Mouse (Mus musculus): ENCODE measurements at regions not wholly inside any gene's neighbourhood (a gene's known extent, or its start where the extent isn't known, plus 50 kb on each side); places are given as distances from the start of the nearest gene placed in this dataset.

- 7% methylated on average over 9 of the region's 9 CpGs for WGBS
- Histone ChIP-seq H3K9me3 (ENCODE audit: low read length) (no peaks in the 10 kb centered on the region), H3K4me2 (ENCODE audit: low read depth) (no peak overlapping the region), H3K4me3 (ENCODE audit: low read depth, low read length) (no peak overlapping the region), H3K27ac (ENCODE audit: low read depth, low read length) (no peak overlapping the region), H3K36me3 (ENCODE audit: insufficient read depth) (no peaks in the 10 kb centered on the region), H3K9ac (no peak overlapping the region), H3K4me1 (ENCODE audit: insufficient read depth) (no peaks in the 10 kb centered on the region), H3K27me3 (ENCODE audit: insufficient read depth, low read length) (no peaks in the 10 kb centered on the region)
- ATAC-seq (peak; percentile 23; the same call in 1 of the 2 replicates), DNase-seq (no peak)
- TF ChIP-seq CTCF (IDR thresholded peaks at IDR 0.05; ENCODE audit: low read depth) = no peak
These were observed 64.6 kb upstream of the Hs6st1 start for GRCm38 (mm10) chr1:36003592-36003991.

GRCm38 (mm10) chr1:36008598-36008997 lies 59.6 kb upstream of the Hs6st1 start:
- no peak for ATAC-seq
- DNase-seq = no peak
- no peak for TF ChIP-seq CTCF (IDR thresholded peaks at IDR 0.05; ENCODE audit: low read depth)
- H3K4me3 ChIP-seq (ENCODE audit: low read depth, low read length) = no peak overlapping the region
- H3K27me3 ChIP-seq (ENCODE audit: insufficient read depth, low read length) = no peaks in the 10 kb centered on the region
- H3K9ac ChIP-seq = no peak overlapping the region
- H3K36me3 ChIP-seq (ENCODE audit: insufficient read depth) = no peaks in the 10 kb centered on the region
- no peak overlapping the region for H3K4me2 ChIP-seq (ENCODE audit: low read depth)
- no peaks in the 10 kb centered on the region for H3K9me3 ChIP-seq (ENCODE audit: low read length)
- 88% methylated on average over 6 of the region's 6 CpGs for WGBS
- no peaks in the 10 kb centered on the region; the same call in 1 of the 2 replicates for H3K4me1 ChIP-seq (ENCODE audit: insufficient read depth)
- no peak overlapping the region for H3K27ac ChIP-seq (ENCODE audit: low read depth, low read length)

GRCm38 (mm10) chr1:36009010-36009619 lies 59.1 kb upstream of the Hs6st1 start:
- H3K9ac ChIP-seq = no peak overlapping the region
- DNase-seq (peak; percentile 73), ATAC-seq (no peak)
- no peaks in the 10 kb centered on the region for H3K9me3 ChIP-seq (ENCODE audit: low read length)
- no peaks in the 10 kb centered on the region; the same call in 1 of the 2 replicates for H3K4me1 ChIP-seq (ENCODE audit: insufficient read depth)
- no peak for TF ChIP-seq CTCF (IDR thresholded peaks at IDR 0.05; ENCODE audit: low read depth)
- H3K4me2 ChIP-seq (ENCODE audit: low read depth) = no peak overlapping the region
- WGBS = 26% methylated on average over 6 of the region's 6 CpGs
- H3K4me3 ChIP-seq (ENCODE audit: low read depth, low read length) = no peak overlapping the region
- H3K27ac ChIP-seq (ENCODE audit: low read depth, low read length) = no peak overlapping the region
- no peaks in the 10 kb centered on the region for H3K36me3 ChIP-seq (ENCODE audit: insufficient read depth)
- no peaks in the 10 kb centered on the region for H3K27me3 ChIP-seq (ENCODE audit: insufficient read depth, low read length)

GRCm38 (mm10) chr1:36010151-36010550 lies 58.0 kb upstream of the Hs6st1 start:
- no peak overlapping the region for H3K9ac ChIP-seq
- no peak for TF ChIP-seq CTCF (IDR thresholded peaks at IDR 0.05; ENCODE audit: low read depth)
- no peaks in the 10 kb centered on the region; the same call in 1 of the 2 replicates for H3K4me1 ChIP-seq (ENCODE audit: insufficient read depth)
- no peaks in the 10 kb centered on the region for H3K9me3 ChIP-seq (ENCODE audit: low read length)
- no peaks in the 10 kb centered on the region for H3K27me3 ChIP-seq (ENCODE audit: insufficient read depth, low read length)
- WGBS = 89% methylated on average over 7 of the region's 7 CpGs
- no peak for DNase-seq
- no peak overlapping the region for H3K27ac ChIP-seq (ENCODE audit: low read depth, low read length)
- no peak overlapping the region for H3K4me3 ChIP-seq (ENCODE audit: low read depth, low read length)
- ATAC-seq = no peak
- no peak overlapping the region for H3K4me2 ChIP-seq (ENCODE audit: low read depth)
- H3K36me3 ChIP-seq (ENCODE audit: insufficient read depth) = no peaks in the 10 kb centered on the region

GRCm38 (mm10) chr1:36010834-36011233 lies 57.4 kb upstream of the Hs6st1 start:
- no peak overlapping the region for H3K4me3 ChIP-seq (ENCODE audit: low read depth, low read length)
- no peak overlapping the region for H3K9ac ChIP-seq
- ATAC-seq = no peak
- H3K4me1 ChIP-seq (ENCODE audit: insufficient read depth) = no peaks in the 10 kb centered on the region; the same call in 1 of the 2 replicates
- H3K4me2 ChIP-seq (ENCODE audit: low read depth) = no peak overlapping the region
- no peaks in the 10 kb centered on the region for H3K27me3 ChIP-seq (ENCODE audit: insufficient read depth, low read length)
- no peak for DNase-seq
- TF ChIP-seq CTCF (IDR thresholded peaks at IDR 0.05; ENCODE audit: low read depth) = no peak
- no peak overlapping the region for H3K27ac ChIP-seq (ENCODE audit: low read depth, low read length)
- no peaks in the 10 kb centered on the region for H3K9me3 ChIP-seq (ENCODE audit: low read length)
- H3K36me3 ChIP-seq (ENCODE audit: insufficient read depth) = no peaks in the 10 kb centered on the region
- 89% methylated on average over 12 of the region's 12 CpGs for WGBS

GRCm38 (mm10) chr1:36012081-36012765 lies 56.0 kb upstream of the Hs6st1 start:
- H3K4me3 ChIP-seq (ENCODE audit: low read depth, low read length) = no peak overlapping the region
- no peak overlapping the region for H3K4me2 ChIP-seq (ENCODE audit: low read depth)
- WGBS = 91% methylated on average over 9 of the region's 9 CpGs

GRCm38 (mm10) chr1:36013823-36014341 lies 54.3 kb upstream of the Hs6st1 start:
- Histone ChIP-seq H3K9me3 (ENCODE audit: low read length) (no peaks in the 10 kb centered on the region), H3K27me3 (ENCODE audit: insufficient read depth, low read length) (no peaks in the 10 kb centered on the region), H3K27ac (ENCODE audit: low read depth, low read length) (no peak overlapping the region), H3K4me1 (ENCODE audit: insufficient read depth) (no peaks in the 10 kb centered on the region; the same call in none of the 2 replicates), H3K9ac (no peak overlapping the region), H3K4me3 (ENCODE audit: low read depth, low read length) (no peak overlapping the region), H3K4me2 (ENCODE audit: low read depth) (no peak overlapping the region), H3K36me3 (ENCODE audit: insufficient read depth) (no peaks in the 10 kb centered on the region)
- no peak for ATAC-seq
- no peak for DNase-seq
- 36% methylated on average over 11 of the region's 11 CpGs for WGBS
- TF ChIP-seq CTCF (IDR thresholded peaks at IDR 0.05; ENCODE audit: low read depth) = no peak

More at GRCm38 (mm10) chr1:36012081-36012765, 56.0 kb upstream of the Hs6st1 start:
- Histone ChIP-seq H3K9me3 (ENCODE audit: low read length) (no peaks in the 10 kb centered on the region), H3K9ac (no peak overlapping the region), H3K27me3 (ENCODE audit: insufficient read depth, low read length) (no peaks in the 10 kb centered on the region), H3K27ac (ENCODE audit: low read depth, low read length) (no peak overlapping the region), H3K4me1 (ENCODE audit: insufficient read depth) (no peaks in the 10 kb centered on the region; the same call in none of the 2 replicates), H3K36me3 (ENCODE audit: insufficient read depth) (no peaks in the 10 kb centered on the region)
- ATAC-seq (no peak), DNase-seq (no peak)
- TF ChIP-seq CTCF (IDR thresholded peaks at IDR 0.05; ENCODE audit: low read depth) = no peak
